Mouse (Mus musculus): Measurements from ENCODE around the gene Arid2.
A peak's percentile ranks its signal among the peaks of the same experiment; 100 is the strongest.
"Not testable (repeated sequence)": the region's sequence is repeated elsewhere in the genome, so short reads cannot be mapped to it uniquely, and the experiment has no call there.

The Arid2 gene

GRCm38 (mm10) chr15:96286015-96286934 lies 1.0 kb upstream of the Arid2 start:
- DNase-seq (ENCODE audit: low spot score in 2 of 2) = peak; percentile 96 to 97

- DNase-seq (ENCODE audit: low spot score in 2 of 2) = no peak
Observed at GRCm38 (mm10) chr15:96286935-96287292, 404 bp upstream of the Arid2 start.

GRCm38 (mm10) chr15:96287976-96288835 lies 888 bp downstream of the Arid2 start:
- DNase-seq (ENCODE audit: low spot score in 2 of 2) = peak; percentile 32 to 48

- no peak for DNase-seq (ENCODE audit: low spot score in 2 of 2)
Observed at GRCm38 (mm10) chr15:96288836-96289390, 1.6 kb downstream of the Arid2 start.

GRCm38 (mm10) chr15:96290001-96290400 lies 2.7 kb downstream of the Arid2 start:
- DNase-seq (ENCODE audit: low spot score in 2 of 2) = no peak

- no peak for DNase-seq (ENCODE audit: low spot score in 2 of 2)
Observed at GRCm38 (mm10) chr15:96293444-96293843, 6.1 kb downstream of the Arid2 start.

- peak in 1 of 2 experiments; percentile 40 for DNase-seq (ENCODE audit: low spot score in 2 of 2)
Observed at GRCm38 (mm10) chr15:96297078-96297590, 9.8 kb downstream of the Arid2 start.

- no peak for DNase-seq (ENCODE audit: low spot score in 2 of 2)
Observed at GRCm38 (mm10) chr15:96297623-96298188, 10.4 kb downstream of the Arid2 start.

GRCm38 (mm10) chr15:96309310-96309709 lies 22.0 kb downstream of the Arid2 start:
- DNase-seq (ENCODE audit: low spot score in 2 of 2) = no peak

GRCm38 (mm10) chr15:96312902-96313301 lies 25.6 kb downstream of the Arid2 start:
- no peak for DNase-seq (ENCODE audit: low spot score in 2 of 2)

GRCm38 (mm10) chr15:96315664-96316063 lies 28.3 kb downstream of the Arid2 start:
- DNase-seq (ENCODE audit: low spot score in 2 of 2) = peak in 1 of 2 experiments; percentile 21

GRCm38 (mm10) chr15:96319335-96319734 lies 32.0 kb downstream of the Arid2 start:
- DNase-seq (ENCODE audit: low spot score in 2 of 2) = no peak

GRCm38 (mm10) chr15:96325726-96326328 lies 38.5 kb downstream of the Arid2 start:
- no peak for DNase-seq (ENCODE audit: low spot score in 2 of 2)

GRCm38 (mm10) chr15:96328722-96329121 lies 41.4 kb downstream of the Arid2 start:
- not testable (repeated sequence) for DNase-seq (ENCODE audit: low spot score in 2 of 2)

- no peak for DNase-seq (ENCODE audit: low spot score in 2 of 2)
Observed at GRCm38 (mm10) chr15:96330536-96330935, 43.2 kb downstream of the Arid2 start.

- DNase-seq (ENCODE audit: low spot score in 2 of 2) = no peak
Observed at GRCm38 (mm10) chr15:96332468-96333213, 45.3 kb downstream of the Arid2 start.

- no peak for DNase-seq (ENCODE audit: low spot score in 2 of 2)
Observed at GRCm38 (mm10) chr15:96333350-96333749, 46.0 kb downstream of the Arid2 start.

- no peak for DNase-seq (ENCODE audit: low spot score in 2 of 2)
Observed at GRCm38 (mm10) chr15:96340924-96341323, 53.6 kb downstream of the Arid2 start.

GRCm38 (mm10) chr15:96342097-96342496 lies 54.8 kb downstream of the Arid2 start:
- DNase-seq (ENCODE audit: low spot score in 2 of 2) = no peak

GRCm38 (mm10) chr15:96342871-96343270 lies 55.6 kb downstream of the Arid2 start:
- no peak for DNase-seq (ENCODE audit: low spot score in 2 of 2)
